Mouse (Mus musculus) hindbrain, embryonic 10.5 days (tissue): ENCODE results near the gene Cdsn. TPM values are rescaled to one million over a fixed set of nuclear protein-coding genes. Genes with fewer than 3 reads are reported as not detected.
A peak's percentile ranks its signal among the peaks of the same experiment; 100 is the strongest.

Source experiments
- DNase-seq: peaks from one replicate; pipeline ENCODE4 v3.0.0-alpha.2; 2017; ENCODE audit warnings: low spot score
- H3K27ac ChIP-seq: fragments of 300-500 bp; sonication (generic); 2 replicates; pipeline ENCODE4 v1.5.1; 2016; ENCODE audit warnings: mild to moderate bottlenecking, moderate library complexity
- H3K27me3 ChIP-seq: fragments of 300-500 bp; sonication (generic); 2 replicates; pipeline ENCODE4 v1.6.1; 2016; ENCODE audit warnings: mild to moderate bottlenecking; ENCODE audit not compliant: poor library complexity, insufficient read depth, severe bottlenecking
- H3K36me3 ChIP-seq: fragments of 300-500 bp; sonication (generic); 2 replicates; pipeline ENCODE4 v1.6.1; 2016; ENCODE audit warnings: mild to moderate bottlenecking, moderate library complexity
- H3K4me1 ChIP-seq: fragments of 300-500 bp; sonication (generic); replicated peaks from 2 replicates; pipeline ENCODE4 v1.6.1; 2016; ENCODE audit warnings: mild to moderate bottlenecking
- H3K4me3 ChIP-seq: fragments of 300-500 bp; sonication (generic); 2 replicates; pipeline ENCODE4 v1.5.1; 2016; ENCODE audit warnings: mild to moderate bottlenecking, moderate library complexity
- H3K9me3 ChIP-seq: fragments of 300-500 bp; sonication (generic); 2 replicates; pipeline ENCODE4 v1.6.1; 2016; ENCODE audit warnings: mild to moderate bottlenecking, moderate library complexity
- WGBS: fragments of 180-500 bp; shearing (Covaris S2); methylation state at CpG from one replicate; pipeline ENCODE4 v1.1.7; 2016; 5-methylcytosine and 5-hydroxymethylcytosine counted together
- polyA plus RNA-seq: library from polyadenylated mRNA; unstranded; fragments of >200 nt; fragmentation: Nextera tagmentation; extraction: Ambion mirVana; gene quantifications from 2 replicates; pipeline ENCODE4 v1.2.1, GENCODE M21; 2016

Gene Cdsn
- polyA plus RNA-seq, 1 experiment from 2014 or later, result 0.10 TPM

GRCm38 (mm10) chr17:35514756-35515155 is 37.2 kb upstream of the Cdsn start:
- WGBS, result 34% methylated on average over 6 of the region's 6 CpGs
- H3K36me3 ChIP-seq, result peaks cover 19% of the 10 kb centered on the region
- peaks cover 6% of the 10 kb centered on the region; the same call in 1 of the 2 replicates for H3K27me3 ChIP-seq
- peak; percentile 38 for DNase-seq
- no peaks in the 10 kb centered on the region for H3K9me3 ChIP-seq
- H3K27ac ChIP-seq, result peak overlapping the region; percentile 41; the same call in 1 of the 2 replicates
- peak overlapping the region; percentile 71 for H3K4me3 ChIP-seq
- peaks cover 42% of the 10 kb centered on the region for H3K4me1 ChIP-seq

- H3K4me1 ChIP-seq, result peaks cover 42% of the 10 kb centered on the region
- peaks cover 26% of the 10 kb centered on the region for H3K36me3 ChIP-seq
- H3K27me3 ChIP-seq, result peaks cover 6% of the 10 kb centered on the region; the same call in 1 of the 2 replicates
- H3K4me3 ChIP-seq, result peak overlapping the region; percentile 71
- WGBS, result 7% methylated on average over 25 of the region's 25 CpGs
- peak overlapping the region; percentile 88 for H3K27ac ChIP-seq
- peak; percentile 53 for DNase-seq
- H3K9me3 ChIP-seq, result no peaks in the 10 kb centered on the region
Observed at GRCm38 (mm10) chr17:35515911-35516640, 35.9 kb upstream of the Cdsn start.

- DNase-seq, result peak; percentile 99
- Histone ChIP-seq H3K4me1 (peaks cover 42% of the 10 kb centered on the region), H3K4me3 (peak within 1 kb of the TSS; percentile 71), H3K9me3 (no peaks in the 10 kb centered on the region), H3K27ac (peak within 1 kb of the TSS; percentile 88), H3K36me3 (peaks cover 32% of the 10 kb centered on the region), H3K27me3 (peaks cover 6% of the 10 kb centered on the region; the same call in 1 of the 2 replicates)
- WGBS, result 1% methylated on average over 67 of the region's 67 CpGs
Observed at GRCm38 (mm10) chr17:35516652-35517500, 35.1 kb upstream of the Cdsn start, which contains the start of the genes Tcf19 and Cchcr1. Gene Tcf19, minus strand, starts transcription at chr17:35516824. Gene Cchcr1, plus strand, starts transcription at chr17:35517100.

GRCm38 (mm10) chr17:35517526-35517925 is 34.4 kb upstream of the Cdsn start:
- peaks cover 42% of the 10 kb centered on the region for H3K4me1 ChIP-seq
- peaks cover 6% of the 10 kb centered on the region; the same call in 1 of the 2 replicates for H3K27me3 ChIP-seq
- H3K36me3 ChIP-seq, result peaks cover 33% of the 10 kb centered on the region
- H3K9me3 ChIP-seq, result no peaks in the 10 kb centered on the region
- DNase-seq, result peak; percentile 23
- peak overlapping the region; percentile 88 for H3K27ac ChIP-seq
- H3K4me3 ChIP-seq, result peak overlapping the region; percentile 71
- WGBS, result 10% methylated on average over 12 of the region's 12 CpGs

- Histone ChIP-seq H3K27me3 (no peaks in the 10 kb centered on the region), H3K36me3 (peaks cover 86% of the 10 kb centered on the region), H3K9me3 (no peaks in the 10 kb centered on the region), H3K4me3 (no peak overlapping the region), H3K27ac (no peak overlapping the region), H3K4me1 (no peaks in the 10 kb centered on the region)
- WGBS, result 87% methylated on average over 9 of the region's 9 CpGs
- no peak for DNase-seq
Observed at GRCm38 (mm10) chr17:35524354-35524753, 27.6 kb upstream of the Cdsn start.

- Histone ChIP-seq H3K4me3 (no peak overlapping the region), H3K4me1 (0 out of 2 replicates have a peak, but pooled peaks cover 10% of the 10 kb centered on the region), H3K27me3 (no peaks in the 10 kb centered on the region), H3K27ac (no peak overlapping the region), H3K9me3 (no peaks in the 10 kb centered on the region), H3K36me3 (peaks cover 88% of the 10 kb centered on the region)
- WGBS, result 81% methylated on average over 8 of the region's 8 CpGs
- no peak for DNase-seq
Observed at GRCm38 (mm10) chr17:35526644-35527043, 25.3 kb upstream of the Cdsn start.

- peaks cover 21% of the 10 kb centered on the region; the same call in 1 of the 2 replicates for H3K4me1 ChIP-seq
- no peak for DNase-seq
- H3K9me3 ChIP-seq, result no peaks in the 10 kb centered on the region
- 11% methylated on average over 3 of the region's 3 CpGs for WGBS
- no peaks in the 10 kb centered on the region for H3K27me3 ChIP-seq
- no peak overlapping the region; the same call in 1 of the 2 replicates for H3K4me3 ChIP-seq
- H3K27ac ChIP-seq, result no peak overlapping the region
- peaks cover 38% of the 10 kb centered on the region for H3K36me3 ChIP-seq
Observed at GRCm38 (mm10) chr17:35532360-35532759, 19.6 kb upstream of the Cdsn start.

- 51% methylated on average over 7 of the region's 7 CpGs for WGBS
- Histone ChIP-seq H3K27ac (no peak within 1 kb of the TSS), H3K36me3 (peaks cover 32% of the 10 kb centered on the region), H3K4me3 (no peak within 1 kb of the TSS; the same call in 1 of the 2 replicates), H3K9me3 (no peaks in the 10 kb centered on the region), H3K4me1 (peaks cover 21% of the 10 kb centered on the region; the same call in 1 of the 2 replicates), H3K27me3 (no peaks in the 10 kb centered on the region)
- no peak for DNase-seq
Observed at GRCm38 (mm10) chr17:35532901-35533300, 19.0 kb upstream of the Cdsn start, which contains the start of gene Psors1c2. Gene Psors1c2, plus strand, starts transcription at chr17:35533201.

GRCm38 (mm10) chr17:35534343-35534742 is 17.6 kb upstream of the Cdsn start:
- H3K27me3 ChIP-seq, result no peaks in the 10 kb centered on the region
- 18% methylated on average over 6 of the region's 6 CpGs for WGBS
- H3K4me1 ChIP-seq, result peaks cover 21% of the 10 kb centered on the region; the same call in 1 of the 2 replicates
- no peak overlapping the region for H3K4me3 ChIP-seq
- peaks cover 18% of the 10 kb centered on the region for H3K36me3 ChIP-seq
- H3K9me3 ChIP-seq, result no peaks in the 10 kb centered on the region
- H3K27ac ChIP-seq, result no peak overlapping the region
- DNase-seq, result peak; percentile 67

- no peaks in the 10 kb centered on the region for H3K27me3 ChIP-seq
- no peaks in the 10 kb centered on the region for H3K9me3 ChIP-seq
- no peaks in the 10 kb centered on the region for H3K36me3 ChIP-seq
- no peak overlapping the region for H3K4me3 ChIP-seq
- H3K4me1 ChIP-seq, result peaks cover 8% of the 10 kb centered on the region; the same call in 1 of the 2 replicates
- 87% methylated on average over 4 of the region's 4 CpGs for WGBS
- H3K27ac ChIP-seq, result no peak overlapping the region
- no peak for DNase-seq
Observed at GRCm38 (mm10) chr17:35537421-35537820, 14.5 kb upstream of the Cdsn start.

- H3K9me3 ChIP-seq, result no peaks in the 10 kb centered on the region
- no peaks in the 10 kb centered on the region for H3K27me3 ChIP-seq
- H3K4me1 ChIP-seq, result peaks cover 9% of the 10 kb centered on the region
- no peaks in the 10 kb centered on the region for H3K36me3 ChIP-seq
- no peak for DNase-seq
- no peak overlapping the region for H3K4me3 ChIP-seq
- no peak overlapping the region for H3K27ac ChIP-seq
- 72% methylated on average over 1 of the region's 1 CpGs for WGBS
Observed at GRCm38 (mm10) chr17:35538476-35538875, 13.5 kb upstream of the Cdsn start.

GRCm38 (mm10) chr17:35539540-35539939 is 12.4 kb upstream of the Cdsn start:
- no peak overlapping the region for H3K27ac ChIP-seq
- H3K9me3 ChIP-seq, result no peaks in the 10 kb centered on the region
- H3K27me3 ChIP-seq, result no peaks in the 10 kb centered on the region
- H3K4me3 ChIP-seq, result no peak overlapping the region
- peaks cover 16% of the 10 kb centered on the region for H3K4me1 ChIP-seq
- DNase-seq, result no peak
- WGBS, result 56% methylated on average over 10 of the region's 10 CpGs
- H3K36me3 ChIP-seq, result no peaks in the 10 kb centered on the region
